Mouse (Mus musculus) cerebellum, postnatal 25 days (tissue): ENCODE data around the gene Pkd1l2.

Source experiments
- DNase-seq, 2 experiments: peaks; one replicate each; pipeline ENCODE4 v3.0.0; 2021; ENCODE audit warnings: mixed read lengths in 2 of 2

Gene Pkd1l2

GRCm38 (mm10) chr8:116952428-116952827 lies 129.8 kb downstream of the Pkd1l2 start:
- no peak for DNase-seq

GRCm38 (mm10) chr8:116951778-116952177 lies 130.5 kb downstream of the Pkd1l2 start:
- no peak for DNase-seq

GRCm38 (mm10) chr8:116951369-116951768 lies 130.9 kb downstream of the Pkd1l2 start:
- no peak for DNase-seq

- no peak for DNase-seq
Measured at GRCm38 (mm10) chr8:116947589-116947988, 134.7 kb downstream of the Pkd1l2 start.

- no peak for DNase-seq
Measured at GRCm38 (mm10) chr8:116946851-116947250, 135.4 kb downstream of the Pkd1l2 start.

GRCm38 (mm10) chr8:116946268-116946838 lies 135.9 kb downstream of the Pkd1l2 start:
- no peak for DNase-seq
